ENCODE assay signal across 22 mouse cellular contexts in the genomic region with DNA sequence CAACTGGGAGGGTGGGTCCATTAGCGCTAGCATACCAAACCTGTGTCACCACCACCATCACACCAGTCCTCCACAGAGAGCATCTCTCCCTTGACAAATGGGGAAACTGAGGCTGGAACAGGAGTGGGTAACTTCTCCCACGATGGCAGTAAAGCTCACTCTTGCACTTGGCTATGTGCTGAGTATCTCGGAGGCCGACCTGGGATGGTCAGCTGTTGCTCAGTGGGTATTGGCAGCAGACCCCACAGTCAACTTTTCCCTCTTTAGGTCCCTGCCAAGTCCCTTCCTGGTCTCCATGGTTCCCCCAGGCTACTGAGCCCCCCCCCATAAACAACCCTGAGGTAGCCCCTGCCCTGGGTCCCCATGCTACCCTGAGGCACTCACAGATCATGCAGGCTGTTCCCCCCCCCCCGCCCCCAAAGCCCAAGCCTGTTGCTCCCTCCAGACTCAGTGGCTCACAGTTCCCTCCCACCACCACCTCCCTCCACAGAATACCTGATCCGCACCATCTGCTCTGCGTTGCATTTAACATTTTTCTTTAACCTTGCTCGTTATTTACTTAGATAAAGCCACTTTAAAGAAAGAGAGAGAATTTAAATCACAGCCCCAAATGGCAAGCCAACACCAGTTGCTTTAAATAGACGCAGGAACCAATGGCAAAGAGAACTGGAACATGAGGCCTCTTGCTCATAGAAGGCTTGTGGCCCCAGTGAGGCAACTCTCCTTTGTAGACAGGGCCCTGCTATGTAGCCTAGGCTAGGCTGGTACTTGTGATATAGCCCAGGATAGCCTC.
"Had no signal": no experiment of that assay in that cellular context is flagged by ENCODE, and none has a peak within 500 bp of the region (broad histone marks: within the 10 kb centered on the region; RNA-seq: fewer than 3 reads in every experiment).

No protein-coding gene starts in this region.

- H3K36me3 ChIP-seq: limb, embryonic 10.5 days; limb, embryonic 13.5 days; liver, embryonic 12.5 days; liver, embryonic 15.5 days; lung, embryonic 15.5 days; midbrain, embryonic 10.5 days; midbrain, embryonic 13.5 days; neural tube, embryonic 13.5 days had no signal

- H3K9me3 ChIP-seq: limb, embryonic 10.5 days; limb, embryonic 13.5 days; liver, embryonic 12.5 days; liver, embryonic 15.5 days; lung, embryonic 15.5 days; megakaryocyte, embryonic 14.5 days; midbrain, embryonic 10.5 days; midbrain, embryonic 13.5 days; neural tube, embryonic 13.5 days had no signal

- H3K4me2 ChIP-seq: limb, embryonic 13.5 days; liver, embryonic 12.5 days; liver, embryonic 15.5 days; lung, embryonic 15.5 days; midbrain, embryonic 13.5 days; neural tube, embryonic 13.5 days had no signal

- H3K9ac ChIP-seq: limb, embryonic 13.5 days; liver, embryonic 12.5 days; liver, embryonic 15.5 days; lung, embryonic 15.5 days; midbrain, embryonic 13.5 days; neural tube, embryonic 13.5 days had no signal

- H3K27ac ChIP-seq: limb, embryonic 10.5 days; limb, embryonic 13.5 days; liver, embryonic 12.5 days; liver, embryonic 15.5 days; lung, embryonic 15.5 days; midbrain, embryonic 10.5 days; midbrain, embryonic 13.5 days; neural tube, embryonic 13.5 days; stomach, postnatal 0 days had no signal

- H3K27me3 ChIP-seq: liver, embryonic 15.5 days; lung, embryonic 15.5 days; megakaryocyte, embryonic 14.5 days; neural tube, embryonic 13.5 days had no signal

- DNase-seq: kidney, adult 18-20 months; kidney, adult 9 months; kidney, postnatal 14 days; kidney, postnatal 4 days; layer of hippocampus, postnatal 36 days; liver; lung, adult 18-20 months; lung, postnatal 10 days; lung, postnatal 36 days; right cerebral cortex, postnatal 14 days; right cerebral cortex, postnatal 4 days; thymus, postnatal 25 days had no signal

- H3K4me1 ChIP-seq: limb, embryonic 13.5 days; liver, embryonic 12.5 days; liver, embryonic 15.5 days; lung, embryonic 15.5 days; megakaryocyte, embryonic 14.5 days had no signal

- H3K4me3 ChIP-seq: limb, embryonic 10.5 days; limb, embryonic 13.5 days; liver, embryonic 12.5 days; liver, embryonic 15.5 days; lung, embryonic 15.5 days; megakaryocyte, embryonic 14.5 days; midbrain, embryonic 10.5 days; midbrain, embryonic 13.5 days; neural tube, embryonic 13.5 days had no signal

- ATAC-seq: liver, embryonic 12.5 days; midbrain, embryonic 13.5 days had no signal
